Mouse (Mus musculus): ENCODE data around the gene Mroh7. TPM values are rescaled to one million over a fixed set of nuclear protein-coding genes. Genes with fewer than 3 reads are reported as not detected.

The Mroh7 gene
- total RNA-seq, 2 experiments from 2014 or later, result 0.16 to 1.1 TPM

DNA sequence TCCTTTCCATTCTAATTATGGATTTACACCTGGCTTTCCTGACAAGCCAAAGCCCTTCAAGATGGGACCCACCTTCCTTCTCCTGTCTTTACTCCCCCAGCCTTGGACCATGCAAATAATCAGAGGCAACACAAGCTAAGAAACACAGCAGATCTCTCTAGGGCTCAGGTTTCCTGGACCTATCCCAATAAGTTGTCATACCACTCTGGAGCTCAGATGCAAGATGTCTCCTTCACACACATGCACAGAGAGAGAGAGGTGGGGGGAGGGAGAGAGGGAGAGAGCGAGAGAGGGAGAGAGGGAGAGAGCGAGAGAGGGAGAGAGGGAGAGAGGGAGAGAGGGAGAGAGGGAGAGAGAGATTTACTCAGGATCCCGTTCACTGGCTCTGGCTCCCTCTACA, 98.4 kb downstream of the Mroh7 start:
- DNase-seq, result no peak

Other genes starting within 250 kb of the Mroh7 start
- gene Bsnd, start 238.6 kb downstream of the Mroh7 start, total RNA-seq (2021), result not detected
- 10 to 100 TPM; 31.9 to 34.3 TPM for gene Dhcr24, start 169.9 kb downstream of the Mroh7 start, total RNA-seq (2021)
- gene Lexm, start 113.7 kb downstream of the Mroh7 start, total RNA-seq (2021), result not detected
- gene Ttc22, start 108.5 kb downstream of the Mroh7 start, total RNA-seq (2021), result under 1 TPM; 0.38 to 0.45 TPM
- gene Pars2, start 79.9 kb downstream of the Mroh7 start, total RNA-seq (2021), result 1 to 10 TPM; 6.7 to 7.4 TPM
- gene Ttc4, start 52.0 kb downstream of the Mroh7 start, total RNA-seq (2021), result 10 to 100 TPM; 21.6 to 23.9 TPM
- gene Fam151a, start 3.0 kb upstream of the Mroh7 start, total RNA-seq (2021), result under 1 TPM; 0.19 to 0.41 TPM
- 10 to 100 TPM; 12.7 to 13.7 TPM for gene Acot11, start 74.1 kb upstream of the Mroh7 start, total RNA-seq (2021)
- gene Ssbp3, start 179.8 kb upstream of the Mroh7 start, total RNA-seq (2021), result 10 to 100 TPM; 55.3 to 58.7 TPM

All from heart, postnatal 4 days (tissue).